Mouse (Mus musculus) embryonic facial prominence, embryonic 13.5 days (tissue): Measurements from ENCODE around the gene Gm21992. TPM values are rescaled to one million over a fixed set of nuclear protein-coding genes. Genes with fewer than 3 reads are reported as not detected.
A peak's percentile ranks its signal among the peaks of the same experiment; 100 is the strongest.

Experiments used
- ATAC-seq: fragments of 200-750 bp; cut with Nextera tagmentation; 2 replicates; pipeline ENCODE4 v1.8.0; 2017; ENCODE audit warnings: low read depth; ENCODE audit not compliant: insufficient number of reproducible peaks, insufficient read depth, low FRiP score, low TSS enrichment
- H3K27ac ChIP-seq: fragments of 300-500 bp; sonication (generic); 2 replicates; pipeline ENCODE4 v1.5.1; 2015; ENCODE audit warnings: moderate library complexity, mild to moderate bottlenecking, inconsistent platforms
- H3K27me3 ChIP-seq: fragments of 300-500 bp; sonication (generic); 2 replicates; pipeline ENCODE4 v1.6.1; 2015; ENCODE audit warnings: mild to moderate bottlenecking, inconsistent platforms
- H3K36me3 ChIP-seq: fragments of 300-500 bp; sonication (generic); 2 replicates; pipeline ENCODE4 v1.6.1; 2015; ENCODE audit warnings: mild to moderate bottlenecking, inconsistent platforms
- H3K4me1 ChIP-seq: fragments of 300-500 bp; sonication (generic); 2 replicates; pipeline ENCODE4 v1.6.1; 2015; ENCODE audit warnings: inconsistent platforms
- H3K4me2 ChIP-seq: fragments of 300-500 bp; sonication (generic); 2 replicates; pipeline ENCODE4 v1.6.1; 2015; ENCODE audit warnings: moderate library complexity, mild to moderate bottlenecking, inconsistent platforms
- H3K4me3 ChIP-seq: fragments of 300-500 bp; sonication (generic); 2 replicates; pipeline ENCODE4 v1.5.1; 2015; ENCODE audit warnings: mild to moderate bottlenecking, inconsistent platforms
- H3K9ac ChIP-seq: fragments of 300-500 bp; sonication (generic); 2 replicates; pipeline ENCODE4 v1.6.1; 2015; ENCODE audit warnings: mild to moderate bottlenecking, inconsistent platforms
- H3K9me3 ChIP-seq: fragments of 300-500 bp; sonication (generic); 2 replicates; pipeline ENCODE4 v1.6.1; 2016; ENCODE audit warnings: inconsistent platforms
- WGBS: fragments of 180-500 bp; shearing (Covaris S2); methylation state at CpG from one replicate; pipeline ENCODE4 v1.1.7; 2015; ENCODE audit warnings: mixed read lengths; 5-methylcytosine and 5-hydroxymethylcytosine counted together
- polyA plus RNA-seq: library from polyadenylated mRNA; unstranded; fragments of >200 nt; fragmentation: Nextera tagmentation; extraction: Ambion mirVana; gene quantifications from 2 replicates; pipeline ENCODE4 v1.2.1, GENCODE M21; 2015

The Gm21992 gene
- 42.5 and 51.4 TPM in 2 replicates for polyA plus RNA-seq

DNA sequence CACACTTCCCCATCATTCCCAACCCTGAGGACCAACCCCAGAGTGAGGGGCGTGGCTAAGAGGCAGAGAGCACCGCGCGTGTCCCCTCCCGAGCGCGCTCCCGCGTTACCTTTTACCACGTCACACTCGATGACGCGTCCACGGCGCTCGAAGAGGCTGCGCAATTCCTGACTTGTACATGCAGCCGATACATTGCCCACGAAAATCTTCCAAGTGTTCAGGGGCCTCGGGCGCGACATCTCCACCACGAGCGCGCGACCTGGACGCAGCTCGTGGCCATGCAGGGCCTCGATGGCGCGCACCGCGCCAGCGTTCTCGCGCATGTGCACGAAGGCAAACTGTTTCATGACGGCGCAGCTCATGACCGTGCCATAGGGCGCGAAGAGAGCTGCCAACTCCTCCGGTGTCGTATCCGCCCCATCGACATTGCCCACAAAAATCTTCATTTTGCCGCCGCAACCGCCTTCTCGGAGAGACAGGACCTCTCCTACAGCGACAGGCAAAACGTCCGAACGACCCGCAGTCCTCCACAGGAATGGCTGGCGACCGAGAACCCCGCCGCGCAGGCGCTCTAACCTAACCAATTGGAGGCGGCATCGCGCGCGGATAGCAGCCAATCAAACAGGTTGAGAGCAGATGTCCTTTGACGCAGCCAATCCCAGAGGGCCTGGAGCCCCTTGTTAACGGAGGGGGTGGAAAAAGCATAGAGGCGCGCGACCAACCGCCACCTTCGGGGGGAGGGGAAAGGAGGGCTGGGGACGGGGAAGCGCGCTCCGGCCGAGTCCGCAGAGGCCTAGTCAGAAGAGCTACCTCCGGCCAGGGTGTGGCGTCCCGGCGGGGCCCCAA lies at the start of gene Gm21992, which contains the start of gene Rbm14:
Gene Gm21992 (minus strand): TSS at position 550 of the 846 bp plus-strand sequence.
Gene Rbm14 (minus strand): TSS at position 572 of the 846 bp plus-strand sequence.
- H3K27me3 ChIP-seq: no peaks in the 10 kb centered on the region
- peak within 1 kb of the TSS; percentile 75 for H3K4me2 ChIP-seq
- peak within 1 kb of the TSS; percentile 91 for H3K9ac ChIP-seq
- WGBS: under 1% methylated on average over 83 of the region's 83 CpGs
- H3K4me1 ChIP-seq: peaks cover 26% of the 10 kb centered on the region
- peak; percentile 98 for ATAC-seq
- peak within 1 kb of the TSS; percentile 84 for H3K4me3 ChIP-seq
- H3K36me3 ChIP-seq: 0 out of 2 replicates have a peak, but pooled peaks cover 4% of the 10 kb centered on the region
- H3K27ac ChIP-seq: peak within 1 kb of the TSS; percentile 96
- no peaks in the 10 kb centered on the region; the same call in 1 of the 2 replicates for H3K9me3 ChIP-seq

GRCm38 (mm10) chr19:4859081-4859480 lies 47.7 kb upstream of the Gm21992 start:
- H3K27me3 ChIP-seq: peaks cover 2% of the 10 kb centered on the region; the same call in 1 of the 2 replicates
- no peak overlapping the region for H3K9ac ChIP-seq
- no peak for ATAC-seq
- no peaks in the 10 kb centered on the region for H3K9me3 ChIP-seq
- no peak overlapping the region for H3K4me2 ChIP-seq
- 72% methylated on average over 6 of the region's 6 CpGs for WGBS
- no peak overlapping the region for H3K27ac ChIP-seq
- peaks cover 4% of the 10 kb centered on the region for H3K4me1 ChIP-seq
- H3K4me3 ChIP-seq: no peak overlapping the region
- H3K36me3 ChIP-seq: peaks cover 11% of the 10 kb centered on the region

DNA sequence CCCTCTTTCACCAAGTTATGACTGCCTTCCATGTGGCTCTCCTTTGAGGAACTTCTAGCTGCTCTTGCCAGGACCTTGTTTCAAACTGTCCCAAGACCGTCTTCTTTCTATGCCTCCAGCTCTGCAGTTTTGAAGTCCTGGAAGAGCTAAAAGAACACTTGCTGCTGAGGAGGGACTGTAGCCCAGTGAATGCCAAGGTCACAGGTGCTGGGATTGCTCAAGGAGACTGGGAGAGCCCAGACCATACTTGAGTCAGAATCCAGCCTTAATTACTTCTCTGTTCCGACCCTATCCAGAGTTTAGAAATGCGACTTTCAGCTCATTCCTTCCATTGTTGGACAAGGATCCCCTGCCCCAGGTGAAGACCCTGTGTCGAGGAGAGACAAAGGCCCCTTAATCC lies 44.5 kb upstream of the Gm21992 start:
- Histone ChIP-seq H3K9me3 (no peaks in the 10 kb centered on the region), H3K9ac (peak overlapping the region; percentile 79; the same call in 1 of the 2 replicates), H3K27ac (no peak overlapping the region), H3K4me3 (peak overlapping the region; percentile 57), H3K4me2 (peak overlapping the region; percentile 96), H3K4me1 (peaks cover 4% of the 10 kb centered on the region), H3K27me3 (0 out of 2 replicates have a peak, but pooled peaks cover 2% of the 10 kb centered on the region), H3K36me3 (peaks cover 8% of the 10 kb centered on the region)
- no peak for ATAC-seq
- 70% methylated on average over 4 of the region's 4 CpGs for WGBS

- Histone ChIP-seq H3K4me3 (peak overlapping the region; percentile 57), H3K4me2 (peak overlapping the region; percentile 96), H3K27ac (no peak overlapping the region; the same call in 1 of the 2 replicates), H3K4me1 (peaks cover 4% of the 10 kb centered on the region), H3K27me3 (0 out of 2 replicates have a peak, but pooled peaks cover 2% of the 10 kb centered on the region), H3K9ac (peak overlapping the region; percentile 79), H3K9me3 (no peaks in the 10 kb centered on the region), H3K36me3 (peaks cover 7% of the 10 kb centered on the region)
- WGBS: 2% methylated on average over 14 of the region's 14 CpGs
- ATAC-seq: 0 out of 2 replicates have a peak, but pooled peaks have one; percentile 43
These were observed 44.0 kb upstream of the Gm21992 start for GRCm38 (mm10) chr19:4855470-4855820.

DNA sequence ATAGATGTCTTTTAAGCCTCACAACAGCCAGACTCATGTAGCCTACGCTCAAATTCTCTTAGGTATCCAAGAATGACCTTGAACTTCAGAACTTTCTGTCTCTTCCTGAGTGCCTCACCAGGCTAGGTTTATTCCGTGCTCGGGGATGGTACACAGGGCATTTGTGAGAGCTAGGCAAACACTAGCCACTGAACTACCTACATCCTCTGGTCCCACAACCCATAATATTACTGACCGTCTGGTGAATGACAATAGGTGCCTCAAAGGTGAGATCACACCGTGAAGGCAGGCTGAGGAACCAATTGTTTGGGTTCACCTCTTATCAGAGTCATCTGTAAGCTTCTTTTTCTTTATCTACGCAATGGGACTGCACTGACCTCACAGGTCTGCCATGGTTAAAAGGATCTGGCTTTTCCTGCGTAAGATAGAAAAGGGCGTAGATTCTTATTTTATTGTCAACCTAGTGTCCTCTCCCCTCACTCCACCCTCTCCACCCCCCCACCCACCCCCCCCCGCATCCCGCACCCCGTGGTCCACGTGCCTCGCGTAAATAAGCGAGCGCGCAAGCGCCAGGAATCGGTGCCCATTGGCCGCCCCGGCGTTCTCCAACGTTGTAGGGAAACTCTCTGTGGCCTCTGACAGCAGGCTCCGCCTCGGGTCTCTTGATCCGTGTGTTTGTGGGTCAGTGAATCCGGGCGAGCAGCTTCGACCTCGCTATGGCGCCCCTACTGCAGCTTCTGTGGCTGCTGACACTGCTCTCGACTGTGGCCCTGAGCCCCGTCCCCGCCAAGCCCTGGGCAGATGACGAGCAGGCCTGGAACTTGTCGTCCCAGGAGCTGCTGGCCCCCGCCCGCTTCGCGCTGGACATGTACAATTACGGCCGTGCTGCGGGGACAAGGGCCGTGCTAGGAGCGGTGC lies 43.4 kb upstream of the Gm21992 start, which contains the start of gene Ctsf:
Gene Ctsf (plus strand): TSS at position 579 of the 918 bp plus-strand sequence.
- Histone ChIP-seq H3K4me1 (peaks cover 4% of the 10 kb centered on the region), H3K4me2 (peak within 1 kb of the TSS; percentile 96), H3K9ac (peak within 1 kb of the TSS; percentile 79), H3K27ac (no peak within 1 kb of the TSS; the same call in 1 of the 2 replicates), H3K36me3 (peaks cover 3% of the 10 kb centered on the region; the same call in 1 of the 2 replicates), H3K27me3 (0 out of 2 replicates have a peak, but pooled peaks cover 2% of the 10 kb centered on the region), H3K9me3 (no peaks in the 10 kb centered on the region), H3K4me3 (peak within 1 kb of the TSS; percentile 57)
- WGBS: 4% methylated on average over 41 of the region's 45 CpGs
- peak; percentile 72; the same call in 1 of the 2 replicates for ATAC-seq

DNA sequence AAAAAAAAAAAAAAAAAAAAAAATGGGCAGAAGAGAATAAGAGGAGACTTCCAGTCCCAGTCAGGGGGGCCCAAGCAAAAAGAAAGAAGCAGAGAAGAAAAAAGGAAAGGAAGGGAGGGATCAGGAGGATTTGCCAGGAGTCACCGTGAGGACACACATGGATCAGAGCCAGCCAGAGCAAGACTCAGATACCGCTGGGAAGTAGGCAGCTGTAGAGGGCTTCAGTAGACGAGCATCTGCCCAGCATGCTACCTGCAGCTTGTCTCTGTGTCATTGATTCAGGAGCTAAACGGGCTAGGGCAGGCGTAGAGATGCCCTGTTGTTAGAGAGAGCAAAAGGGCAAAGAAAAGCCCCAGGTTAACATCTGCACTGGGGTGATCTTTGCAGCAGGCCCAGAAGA lies 38.9 kb upstream of the Gm21992 start:
- no peaks in the 10 kb centered on the region; the same call in 1 of the 2 replicates for H3K27me3 ChIP-seq
- WGBS: 41% methylated on average over 5 of the region's 5 CpGs
- no peak for ATAC-seq
- H3K4me3 ChIP-seq: no peak overlapping the region
- H3K4me2 ChIP-seq: no peak overlapping the region
- no peak overlapping the region for H3K27ac ChIP-seq
- H3K9ac ChIP-seq: no peak overlapping the region
- H3K9me3 ChIP-seq: no peaks in the 10 kb centered on the region
- H3K4me1 ChIP-seq: peaks cover 4% of the 10 kb centered on the region
- H3K36me3 ChIP-seq: no peaks in the 10 kb centered on the region

GRCm38 (mm10) chr19:4849800-4850199 lies 38.4 kb upstream of the Gm21992 start:
- no peaks in the 10 kb centered on the region for H3K36me3 ChIP-seq
- no peaks in the 10 kb centered on the region for H3K9me3 ChIP-seq
- no peaks in the 10 kb centered on the region; the same call in 1 of the 2 replicates for H3K27me3 ChIP-seq
- H3K4me3 ChIP-seq: no peak overlapping the region
- H3K4me2 ChIP-seq: no peak overlapping the region
- 58% methylated on average over 4 of the region's 4 CpGs for WGBS
- H3K4me1 ChIP-seq: peaks cover 4% of the 10 kb centered on the region
- ATAC-seq: no peak
- H3K27ac ChIP-seq: no peak overlapping the region
- no peak overlapping the region for H3K9ac ChIP-seq

DNA sequence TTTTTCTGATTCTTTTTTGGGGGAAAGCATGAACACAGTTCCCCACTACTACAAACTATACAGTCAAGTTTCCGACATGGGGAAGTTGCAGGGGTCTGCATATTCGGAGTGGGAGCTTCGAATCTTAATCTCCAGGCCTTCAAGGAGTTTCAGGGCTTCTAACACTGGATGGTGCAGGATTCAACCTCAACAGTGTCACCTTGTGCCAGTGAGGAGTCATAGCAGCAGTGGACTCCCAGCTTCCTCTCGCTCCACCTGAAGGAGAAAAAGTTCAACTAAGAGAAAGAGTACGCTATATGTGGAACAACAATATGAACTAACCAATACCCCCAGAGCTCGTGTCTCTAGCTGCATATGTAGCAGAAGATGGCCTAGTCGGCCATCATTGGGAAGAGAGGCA lies 36.1 kb upstream of the Gm21992 start:
- no peaks in the 10 kb centered on the region for H3K36me3 ChIP-seq
- H3K9ac ChIP-seq: no peak overlapping the region
- 35% methylated on average over 7 of the region's 7 CpGs for WGBS
- H3K9me3 ChIP-seq: no peaks in the 10 kb centered on the region
- H3K4me3 ChIP-seq: no peak overlapping the region
- no peaks in the 10 kb centered on the region for H3K4me1 ChIP-seq
- H3K27ac ChIP-seq: no peak overlapping the region
- peaks cover 3% of the 10 kb centered on the region; the same call in 1 of the 2 replicates for H3K27me3 ChIP-seq
- H3K4me2 ChIP-seq: no peak overlapping the region
- no peak for ATAC-seq

- Histone ChIP-seq H3K36me3 (no peaks in the 10 kb centered on the region), H3K9ac (no peak overlapping the region), H3K4me1 (no peaks in the 10 kb centered on the region), H3K27ac (no peak overlapping the region), H3K4me3 (no peak overlapping the region), H3K9me3 (no peaks in the 10 kb centered on the region), H3K27me3 (peaks cover 20% of the 10 kb centered on the region), H3K4me2 (no peak overlapping the region)
- WGBS: 63% methylated on average over 2 of the region's 2 CpGs
- no peak for ATAC-seq
These were observed 34.4 kb upstream of the Gm21992 start for GRCm38 (mm10) chr19:4845846-4846245.

DNA sequence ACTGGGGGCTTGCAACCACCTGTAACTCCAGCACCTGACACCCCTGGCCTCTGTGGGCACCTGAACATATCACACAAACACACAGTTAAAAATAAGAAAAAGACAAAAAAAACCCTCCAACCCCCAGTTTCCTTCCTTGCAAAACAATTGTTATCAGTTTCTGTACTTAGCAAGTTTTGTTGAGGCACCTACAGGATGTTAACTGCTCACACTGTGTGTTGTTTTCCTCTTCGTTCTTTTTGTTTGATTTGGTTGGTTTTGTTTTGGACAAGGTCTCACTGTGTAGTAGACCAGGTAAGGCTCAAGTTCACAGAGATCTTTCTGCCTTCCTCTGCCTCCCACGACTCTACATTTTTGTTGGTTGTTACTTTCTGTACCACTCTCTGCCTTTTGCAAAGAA lies 31.2 kb upstream of the Gm21992 start:
- H3K27ac ChIP-seq: no peak overlapping the region
- WGBS: 72% methylated on average over 2 of the region's 2 CpGs
- H3K36me3 ChIP-seq: no peaks in the 10 kb centered on the region
- H3K4me1 ChIP-seq: peaks cover 17% of the 10 kb centered on the region
- no peak for ATAC-seq
- H3K4me2 ChIP-seq: no peak overlapping the region
- H3K9ac ChIP-seq: no peak overlapping the region
- peaks cover 35% of the 10 kb centered on the region for H3K27me3 ChIP-seq
- H3K9me3 ChIP-seq: no peaks in the 10 kb centered on the region
- no peak overlapping the region for H3K4me3 ChIP-seq

- H3K4me3 ChIP-seq: no peak overlapping the region
- ATAC-seq: no peak
- no peaks in the 10 kb centered on the region for H3K36me3 ChIP-seq
- peaks cover 35% of the 10 kb centered on the region for H3K27me3 ChIP-seq
- WGBS: 81% methylated on average over 9 of the region's 9 CpGs
- H3K27ac ChIP-seq: no peak overlapping the region
- H3K9ac ChIP-seq: no peak overlapping the region
- no peak overlapping the region for H3K4me2 ChIP-seq
- no peaks in the 10 kb centered on the region for H3K9me3 ChIP-seq
- H3K4me1 ChIP-seq: peaks cover 17% of the 10 kb centered on the region
These were observed 29.4 kb upstream of the Gm21992 start for GRCm38 (mm10) chr19:4840848-4841247.
